Mouse (Mus musculus) heart, embryonic 14.5 days (tissue): ENCODE data around the gene Slc45a3. TPM values are rescaled to one million over a fixed set of nuclear protein-coding genes. Genes with fewer than 3 reads are reported as not detected.

Source experiments
- ATAC-seq: fragments of 200-750 bp; cut with Nextera tagmentation; 2 replicates; pipeline ENCODE4 v1.8.0; 2017; ENCODE audit warnings: low read depth, moderate TSS enrichment; ENCODE audit not compliant: insufficient number of reproducible peaks, insufficient read depth, low FRiP score
- H3K27ac ChIP-seq, 2 experiments: fragments of 200-500 bp in 1 of 2; fragments of 300-500 bp in 1 of 2; sonication (generic) in 1 of 2; replicated peaks in 1 of 2; 2 replicates each; pipeline ENCODE4 v1.5.1; 2012 to 2014; ENCODE audit warnings: low read depth in 2 of 2, low read length in 2 of 2, control low read depth in 1 of 2, mild to moderate bottlenecking in 1 of 2, mixed read lengths in 1 of 2; ENCODE audit not compliant: control insufficient read depth in 1 of 2, insufficient read depth in 1 of 2
- H3K27me3 ChIP-seq: fragments of 300-500 bp; sonication (generic); 2 replicates; pipeline ENCODE4 v1.6.1; 2014; ENCODE audit warnings: mild to moderate bottlenecking, low read length, control low read depth; ENCODE audit not compliant: control insufficient read depth, insufficient read depth
- H3K36me3 ChIP-seq: fragments of 300-500 bp; sonication (generic); 2 replicates; pipeline ENCODE4 v1.6.1; 2014; ENCODE audit warnings: mild to moderate bottlenecking, control low read depth, low read length, mixed read lengths; ENCODE audit not compliant: control insufficient read depth, insufficient read depth
- H3K4me1 ChIP-seq, 2 experiments: fragments of 200-500 bp in 1 of 2; fragments of 300-500 bp in 1 of 2; sonication (generic) in 1 of 2; 2 replicates each; pipeline ENCODE4 v1.6.1; 2012 to 2014; ENCODE audit warnings: low read length in 2 of 2, control low read depth in 1 of 2, mixed read lengths in 1 of 2; ENCODE audit not compliant: control insufficient read depth in 2 of 2, insufficient read depth in 2 of 2
- H3K4me2 ChIP-seq: fragments of 300-500 bp; sonication (generic); 2 replicates; pipeline ENCODE4 v1.6.1; 2014; ENCODE audit warnings: mild to moderate bottlenecking, low read length
- H3K4me3 ChIP-seq, 2 experiments: fragments of 200-500 bp in 1 of 2; fragments of 300-500 bp in 1 of 2; sonication (generic) in 1 of 2; 2 replicates each; pipeline ENCODE4 v1.5.1; 2012 to 2014; ENCODE audit warnings: low read length in 2 of 2, mild to moderate bottlenecking in 2 of 2, control low read depth in 1 of 2, low read depth in 1 of 2, moderate library complexity in 1 of 2; ENCODE audit not compliant: control insufficient read depth in 1 of 2, insufficient read depth in 1 of 2
- H3K9ac ChIP-seq: fragments of 300-500 bp; sonication (generic); 2 replicates; pipeline ENCODE4 v1.6.1; 2014; ENCODE audit warnings: mild to moderate bottlenecking, low read length
- H3K9me3 ChIP-seq: fragments of 300-500 bp; sonication (generic); 2 replicates; pipeline ENCODE4 v1.6.1; 2016; ENCODE audit warnings: low read length, control low read depth; ENCODE audit not compliant: control insufficient read depth
- WGBS: fragments of 180-500 bp; shearing (Covaris S2); extraction: QIAGEN DNeasy Blood & Tissue Kit; methylation state at CpG from one replicate; pipeline ENCODE4 v1.1.7; 2014; 5-methylcytosine and 5-hydroxymethylcytosine counted together
- polyA plus RNA-seq: library from polyadenylated mRNA; unstranded; fragments of >200 nt; fragmentation: Nextera tagmentation; extraction: Ambion mirVana; gene quantifications from 2 replicates; pipeline ENCODE4 v1.2.1, GENCODE M21; 2014

Slc45a3 gene
- polyA plus RNA-seq, 1 experiment from 2014 or later: 3.1 TPM

DNA sequence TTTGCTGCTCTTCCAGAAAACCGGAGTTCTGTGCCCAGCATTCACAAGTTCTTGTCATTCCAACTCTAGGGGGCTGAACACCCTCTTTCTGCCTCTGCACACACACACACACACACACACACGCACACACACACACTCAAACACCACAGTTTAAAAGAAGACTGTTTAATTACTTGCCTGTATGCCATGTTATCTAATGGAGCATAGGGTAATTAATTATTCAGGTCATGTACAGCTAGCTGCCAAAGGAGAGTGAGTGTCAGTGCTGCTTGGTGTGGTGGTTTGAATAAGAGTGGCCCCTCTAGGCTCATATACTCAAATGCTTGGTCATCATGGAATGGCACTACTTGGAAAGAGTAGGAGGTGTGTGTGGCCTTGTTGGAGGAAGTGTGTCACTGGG lies 21.0 kb downstream of the Slc45a3 start:
- H3K27ac ChIP-seq: no peak overlapping the region
- no peaks in the 10 kb centered on the region for H3K9me3 ChIP-seq
- H3K4me3 ChIP-seq: no peak overlapping the region
- ATAC-seq: no peak
- H3K4me1 ChIP-seq: no peaks in the 10 kb centered on the region
- WGBS: 66% methylated on average over 2 of the region's 2 CpGs
- no peak overlapping the region for H3K4me2 ChIP-seq
- H3K36me3 ChIP-seq: no peaks in the 10 kb centered on the region
- H3K27me3 ChIP-seq: no peaks in the 10 kb centered on the region
- no peak overlapping the region for H3K9ac ChIP-seq

DNA sequence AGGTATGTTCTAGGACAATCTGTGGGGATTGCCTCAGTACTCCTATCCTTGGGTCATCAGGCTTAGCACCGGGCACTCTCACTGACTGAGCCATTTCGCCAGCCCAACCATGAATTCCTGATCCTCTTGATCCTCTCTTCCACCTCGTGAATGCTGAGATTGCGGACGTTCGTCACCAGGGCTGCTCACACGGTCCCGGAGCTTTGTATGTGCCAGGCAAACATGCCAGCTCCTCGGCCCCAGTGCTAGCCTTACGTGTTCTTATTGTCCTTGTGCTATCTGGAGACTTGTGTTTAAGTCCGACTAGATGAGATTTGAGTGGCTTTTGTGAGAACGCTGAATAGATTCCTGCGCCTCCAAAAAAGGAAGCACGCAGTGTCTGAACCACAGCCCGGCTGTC lies 24.7 kb downstream of the Slc45a3 start:
- H3K9ac ChIP-seq: no peak overlapping the region
- no peak overlapping the region for H3K27ac ChIP-seq
- H3K27me3 ChIP-seq: no peaks in the 10 kb centered on the region
- no peaks in the 10 kb centered on the region for H3K36me3 ChIP-seq
- no peak for ATAC-seq
- H3K4me3 ChIP-seq: no peak overlapping the region
- H3K4me1 ChIP-seq: no peaks in the 10 kb centered on the region
- no peak overlapping the region for H3K4me2 ChIP-seq
- 57% methylated on average over 15 of the region's 15 CpGs for WGBS
- no peaks in the 10 kb centered on the region for H3K9me3 ChIP-seq

DNA sequence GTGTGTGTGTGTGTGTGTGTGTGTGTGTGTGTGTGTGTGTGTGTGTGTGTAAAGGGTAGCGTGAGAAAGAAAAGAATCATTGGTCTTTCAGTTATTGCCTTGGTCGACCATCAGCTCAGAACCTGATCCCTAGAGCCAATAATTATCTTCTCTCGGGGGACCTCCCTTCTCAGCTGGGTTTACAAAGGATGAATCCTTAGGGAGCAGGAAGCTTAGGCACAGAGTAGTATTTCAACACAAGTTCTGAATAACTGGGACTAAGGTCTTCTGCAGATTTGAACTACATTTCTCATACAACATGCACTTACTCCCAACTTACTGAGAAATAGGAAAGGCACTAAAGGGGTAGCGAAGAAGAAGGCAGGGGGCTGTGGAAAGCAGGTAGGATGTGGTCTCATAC lies 26.7 kb downstream of the Slc45a3 start:
- Histone ChIP-seq H3K9me3 (no peaks in the 10 kb centered on the region), H3K27me3 (no peaks in the 10 kb centered on the region), H3K4me2 (no peak overlapping the region), H3K27ac (no peak overlapping the region), H3K4me1 (no peaks in the 10 kb centered on the region), H3K9ac (no peak overlapping the region), H3K4me3 (no peak overlapping the region), H3K36me3 (no peaks in the 10 kb centered on the region)
- ATAC-seq: no peak
- WGBS: 80% methylated on average over 4 of the region's 4 CpGs

- H3K9ac ChIP-seq: no peak overlapping the region
- no peaks in the 10 kb centered on the region for H3K4me1 ChIP-seq
- 81% methylated on average over 9 of the region's 9 CpGs for WGBS
- H3K4me2 ChIP-seq: no peak overlapping the region
- H3K27me3 ChIP-seq: no peaks in the 10 kb centered on the region
- H3K27ac ChIP-seq: no peak overlapping the region
- no peaks in the 10 kb centered on the region for H3K9me3 ChIP-seq
- no peaks in the 10 kb centered on the region for H3K36me3 ChIP-seq
- no peak overlapping the region for H3K4me3 ChIP-seq
- no peak for ATAC-seq
Measured at GRCm38 (mm10) chr1:131990083-131990760, 27.5 kb downstream of the Slc45a3 start.

DNA sequence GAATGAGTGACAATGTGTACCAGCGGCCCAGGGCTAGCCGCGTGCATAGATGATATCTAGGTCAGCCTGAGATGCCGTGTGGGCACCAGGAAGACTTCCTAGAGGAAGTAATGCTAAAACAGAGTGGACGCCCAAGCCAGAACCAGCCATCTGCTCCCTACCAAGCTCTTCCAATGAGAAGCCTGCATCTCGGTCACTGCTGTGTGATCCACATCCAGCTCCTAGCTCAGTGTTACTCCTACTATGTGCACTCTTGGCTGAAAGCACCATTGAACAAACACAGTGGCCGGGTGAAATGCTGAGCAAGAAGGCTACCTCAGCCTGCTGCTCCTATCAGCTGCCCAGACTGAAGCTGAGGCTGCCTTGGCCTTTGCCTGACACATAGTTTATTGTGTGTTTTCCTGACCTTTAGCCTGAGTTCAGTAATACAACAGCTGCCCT lies 29.8 kb downstream of the Slc45a3 start:
- no peaks in the 10 kb centered on the region for H3K9me3 ChIP-seq
- no peak overlapping the region for H3K4me3 ChIP-seq
- H3K4me2 ChIP-seq: no peak overlapping the region
- H3K9ac ChIP-seq: no peak overlapping the region
- H3K4me1 ChIP-seq: no peaks in the 10 kb centered on the region
- H3K27me3 ChIP-seq: no peaks in the 10 kb centered on the region
- ATAC-seq: no peak
- H3K36me3 ChIP-seq: no peaks in the 10 kb centered on the region
- WGBS: 72% methylated on average over 7 of the region's 7 CpGs
- no peak overlapping the region for H3K27ac ChIP-seq

DNA sequence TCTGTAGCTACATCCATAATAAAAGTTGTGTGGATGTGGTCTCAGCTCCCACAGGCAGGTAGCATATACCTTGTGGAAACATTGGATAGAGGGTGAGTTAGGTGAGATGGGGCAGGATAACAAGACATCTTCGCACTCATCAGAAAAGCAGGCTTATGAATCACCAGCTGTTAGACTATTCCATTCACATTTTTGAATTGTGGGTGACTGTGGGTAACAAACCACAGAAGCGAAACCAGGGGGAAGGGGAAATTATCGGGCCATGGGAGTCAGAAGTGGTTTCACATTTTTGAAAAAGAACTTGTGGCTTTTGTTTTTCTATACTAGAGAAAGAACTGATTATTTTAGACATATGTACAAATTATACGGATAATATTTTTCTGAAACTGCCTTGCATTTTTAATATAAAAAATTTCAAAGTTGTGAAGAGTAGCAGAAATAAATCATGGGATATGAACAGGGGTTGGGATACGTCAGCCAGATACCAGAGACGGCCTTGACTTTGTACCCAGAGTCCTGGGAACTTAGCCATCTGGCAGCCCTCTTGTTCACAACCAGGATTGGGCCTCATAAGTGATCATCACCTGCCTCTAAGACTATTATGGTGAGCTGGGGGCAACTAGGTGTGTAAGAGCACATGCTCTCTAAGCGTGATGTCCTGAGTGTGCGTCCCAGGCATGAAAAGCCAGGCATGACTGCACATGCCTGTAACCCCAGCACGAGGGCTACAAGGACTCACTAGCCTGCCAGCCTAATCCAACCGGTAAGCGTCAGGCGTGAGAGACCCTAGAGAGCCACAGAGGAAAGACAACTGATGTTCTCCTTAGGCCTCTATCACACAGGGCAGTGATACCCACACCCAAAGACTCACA lies 30.6 kb downstream of the Slc45a3 start:
- Histone ChIP-seq H3K27ac (no peak overlapping the region), H3K4me1 (no peaks in the 10 kb centered on the region), H3K27me3 (no peaks in the 10 kb centered on the region), H3K4me2 (no peak overlapping the region), H3K9ac (no peak overlapping the region), H3K36me3 (no peaks in the 10 kb centered on the region), H3K9me3 (no peaks in the 10 kb centered on the region), H3K4me3 (no peak overlapping the region)
- ATAC-seq: no peak
- WGBS: 76% methylated on average over 12 of the region's 12 CpGs

DNA sequence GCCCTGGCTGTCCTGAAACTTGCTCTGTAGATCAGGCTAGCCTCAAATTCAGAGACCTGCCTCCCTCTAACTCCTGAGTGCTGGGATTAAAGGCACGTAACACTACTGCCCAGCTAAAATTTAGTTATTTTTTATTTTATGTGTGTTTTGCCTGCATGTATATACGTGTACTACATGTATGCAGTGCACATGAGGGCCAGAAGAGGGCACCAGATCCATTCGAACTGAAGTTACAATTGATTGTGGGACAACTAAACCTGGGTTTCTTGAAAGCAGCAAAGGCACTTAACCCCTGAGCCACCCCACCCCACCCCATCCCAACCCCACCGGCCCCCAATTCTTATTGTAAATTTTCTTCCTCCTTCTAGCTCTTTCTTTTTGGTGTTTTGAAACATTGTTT lies 32.3 kb downstream of the Slc45a3 start:
- Histone ChIP-seq H3K4me1 (no peaks in the 10 kb centered on the region), H3K4me3 (no peak overlapping the region), H3K27ac (no peak overlapping the region), H3K27me3 (no peaks in the 10 kb centered on the region), H3K9ac (no peak overlapping the region), H3K9me3 (no peaks in the 10 kb centered on the region), H3K36me3 (no peaks in the 10 kb centered on the region), H3K4me2 (no peak overlapping the region)
- WGBS: 35% methylated on average over 4 of the region's 4 CpGs
- ATAC-seq: no peak
